Mouse (Mus musculus) granulocyte monocyte progenitor cell, adult 5-6 weeks (primary cell): ENCODE results near the gene Tbc1d9b. TPM values are rescaled to one million over a fixed set of nuclear protein-coding genes. Genes with fewer than 3 reads are reported as not detected.

Experiments used
- ATAC-seq: replicated peaks from 2 replicates; pipeline ENCODE4 v1.8.0; 2016; ENCODE audit warnings: mild to moderate bottlenecking, moderate TSS enrichment, inconsistent platforms; ENCODE audit not compliant: poor library complexity, severe bottlenecking
- total RNA-seq, 2 experiments: library from RNA; stranded (forward) in 1 of 2; stranded (reverse) in 1 of 2; fragments of 200-712, 200-1000 nt in 1 of 2; fragments of >200 nt in 1 of 2; fragmentation: Nextera tagmentation in 1 of 2; gene quantifications; 2 replicates each; pipeline ENCODE4 v1.2.3; 2014 to 2017

Tbc1d9b gene
- total RNA-seq, 2 experiments from 2014 or later = 53.7 to 97.2 TPM

- peak; percentile 4; the same call in 1 of the 2 replicates for ATAC-seq
Observed at GRCm38 (mm10) chr11:50174111-50174729, 43.0 kb downstream of the Tbc1d9b start, which contains the start of gene Mrnip. Gene Mrnip (plus strand): TSS chr11:50174444.

GRCm38 (mm10) chr11:50174730-50175187 lies 43.6 kb downstream of the Tbc1d9b start:
- ATAC-seq = peak; percentile 100

- ATAC-seq = no peak
Observed at GRCm38 (mm10) chr11:50176351-50176750, 45.2 kb downstream of the Tbc1d9b start.

GRCm38 (mm10) chr11:50177111-50177510 lies 45.9 kb downstream of the Tbc1d9b start:
- no peak for ATAC-seq

GRCm38 (mm10) chr11:50178532-50179488 lies 47.6 kb downstream of the Tbc1d9b start:
- ATAC-seq = no peak

GRCm38 (mm10) chr11:50180478-50181231 lies 49.5 kb downstream of the Tbc1d9b start:
- ATAC-seq = no peak

GRCm38 (mm10) chr11:50182702-50183101 lies 51.5 kb downstream of the Tbc1d9b start:
- no peak for ATAC-seq

GRCm38 (mm10) chr11:50184788-50185187 lies 53.6 kb downstream of the Tbc1d9b start:
- ATAC-seq = no peak

- ATAC-seq = no peak
Observed at GRCm38 (mm10) chr11:50188682-50189081, 57.5 kb downstream of the Tbc1d9b start.

GRCm38 (mm10) chr11:50190362-50190761 lies 59.2 kb downstream of the Tbc1d9b start:
- ATAC-seq = no peak

- ATAC-seq = no peak
Observed at GRCm38 (mm10) chr11:50192278-50192677, 61.1 kb downstream of the Tbc1d9b start.

- ATAC-seq = no peak
Observed at GRCm38 (mm10) chr11:50194070-50194469, 62.9 kb downstream of the Tbc1d9b start.

- ATAC-seq = no peak
Observed at GRCm38 (mm10) chr11:50194793-50195192, 63.6 kb downstream of the Tbc1d9b start.

GRCm38 (mm10) chr11:50197500-50197899 lies 66.3 kb downstream of the Tbc1d9b start:
- no peak for ATAC-seq

GRCm38 (mm10) chr11:50198219-50198846 lies 67.1 kb downstream of the Tbc1d9b start:
- no peak for ATAC-seq

GRCm38 (mm10) chr11:50198916-50199315 lies 67.7 kb downstream of the Tbc1d9b start:
- no peak for ATAC-seq

GRCm38 (mm10) chr11:50200613-50201012 lies 69.4 kb downstream of the Tbc1d9b start:
- peak; percentile 81 for ATAC-seq

- ATAC-seq = no peak
Observed at GRCm38 (mm10) chr11:50201590-50201989, 70.4 kb downstream of the Tbc1d9b start.

GRCm38 (mm10) chr11:50203302-50203827 lies 72.2 kb downstream of the Tbc1d9b start:
- ATAC-seq = no peak

GRCm38 (mm10) chr11:50205434-50205833 lies 74.2 kb downstream of the Tbc1d9b start:
- ATAC-seq = no peak
